Mouse (Mus musculus): Measurements from ENCODE around the gene Ube2m. TPM values are rescaled to one million over a fixed set of nuclear protein-coding genes. Genes with fewer than 3 reads are reported as not detected.

Ube2m gene
- polyA plus RNA-seq, 1 experiment from 2014 or later: 90.9 TPM

GRCm38 (mm10) chr7:12995862-12996261 lies 42.2 kb downstream of the Ube2m start:
- Histone ChIP-seq H3K27me3 (ENCODE audit: control insufficient read depth, insufficient read depth, low read length) (no peaks in the 10 kb centered on the region), H3K9me3 (ENCODE audit: control insufficient read depth, low read length) (no peaks in the 10 kb centered on the region), H3K4me1 (replicated peaks; ENCODE audit: control insufficient read depth, insufficient read depth) (no peaks in the 10 kb centered on the region), H3K4me2 (replicated peaks; ENCODE audit: low read depth) (no peak overlapping the region), H3K27ac (replicated peaks) (no peak overlapping the region), H3K4me3 (ENCODE audit: low read depth, low read length) (no peak overlapping the region), H3K36me3 (ENCODE audit: control insufficient read depth, insufficient read depth, low read length) (no peaks in the 10 kb centered on the region), H3K9ac (ENCODE audit: low read length) (no peak overlapping the region)
- ATAC-seq (ENCODE audit: low FRiP score, low TSS enrichment) (no peak), DNase-seq (ENCODE audit: low spot score) (no peak)
- TF ChIP-seq CTCF (IDR thresholded peaks at IDR 0.05; ENCODE audit: low read depth) (no peak), EP300 (optimal IDR thresholded peaks at IDR 0.05) (no peak)

GRCm38 (mm10) chr7:12993148-12993547 lies 44.9 kb downstream of the Ube2m start:
- Histone ChIP-seq H3K9ac (ENCODE audit: low read length) (no peak overlapping the region), H3K36me3 (ENCODE audit: control insufficient read depth, insufficient read depth, low read length) (no peaks in the 10 kb centered on the region), H3K27me3 (ENCODE audit: control insufficient read depth, insufficient read depth, low read length) (no peaks in the 10 kb centered on the region), H3K27ac (replicated peaks) (no peak overlapping the region), H3K4me3 (ENCODE audit: low read depth, low read length) (no peak overlapping the region), H3K4me2 (replicated peaks; ENCODE audit: low read depth) (no peak overlapping the region), H3K4me1 (replicated peaks; ENCODE audit: control insufficient read depth, insufficient read depth) (no peaks in the 10 kb centered on the region), H3K9me3 (ENCODE audit: control insufficient read depth, low read length) (no peaks in the 10 kb centered on the region)
- DNase-seq (ENCODE audit: low spot score): no peak
- 86% methylated on average over 10 of the region's 10 CpGs for WGBS
- no peak for ATAC-seq (ENCODE audit: low FRiP score, low TSS enrichment)
- TF ChIP-seq CTCF (IDR thresholded peaks at IDR 0.05; ENCODE audit: low read depth) (no peak), EP300 (optimal IDR thresholded peaks at IDR 0.05) (no peak)

- TF ChIP-seq EP300 (optimal IDR thresholded peaks at IDR 0.05): no peak
- peak; percentile 65 for TF ChIP-seq CTCF (IDR thresholded peaks at IDR 0.05; ENCODE audit: low read depth)
- Histone ChIP-seq H3K4me3 (ENCODE audit: low read depth, low read length) (no peak overlapping the region), H3K27ac (replicated peaks) (no peak overlapping the region), H3K4me1 (replicated peaks; ENCODE audit: control insufficient read depth, insufficient read depth) (no peaks in the 10 kb centered on the region), H3K4me2 (replicated peaks; ENCODE audit: low read depth) (no peak overlapping the region), H3K27me3 (ENCODE audit: control insufficient read depth, insufficient read depth, low read length) (no peaks in the 10 kb centered on the region), H3K9ac (ENCODE audit: low read length) (no peak overlapping the region), H3K9me3 (ENCODE audit: control insufficient read depth, low read length) (no peaks in the 10 kb centered on the region), H3K36me3 (ENCODE audit: control insufficient read depth, insufficient read depth, low read length) (no peaks in the 10 kb centered on the region)
- WGBS: 4% methylated on average over 3 of the region's 3 CpGs
- DNase-seq (ENCODE audit: low spot score) (no peak), ATAC-seq (ENCODE audit: low FRiP score, low TSS enrichment) (no peak)
Measured at GRCm38 (mm10) chr7:12992222-12992621, 45.9 kb downstream of the Ube2m start.

- H3K4me1 ChIP-seq (replicated peaks; ENCODE audit: control insufficient read depth, insufficient read depth): no peaks in the 10 kb centered on the region
- H3K9me3 ChIP-seq (ENCODE audit: control insufficient read depth, low read length): no peaks in the 10 kb centered on the region
- no peak overlapping the region for H3K9ac ChIP-seq (ENCODE audit: low read length)
- no peaks in the 10 kb centered on the region for H3K27me3 ChIP-seq (ENCODE audit: control insufficient read depth, insufficient read depth, low read length)
- DNase-seq (ENCODE audit: low spot score): no peak
- no peak for ATAC-seq (ENCODE audit: low FRiP score, low TSS enrichment)
- no peak overlapping the region for H3K27ac ChIP-seq (replicated peaks)
- 74% methylated on average over 8 of the region's 8 CpGs for WGBS
- no peak overlapping the region for H3K4me3 ChIP-seq (ENCODE audit: low read depth, low read length)
- H3K4me2 ChIP-seq (replicated peaks; ENCODE audit: low read depth): no peak overlapping the region
- TF ChIP-seq CTCF (IDR thresholded peaks at IDR 0.05; ENCODE audit: low read depth) (no peak), EP300 (optimal IDR thresholded peaks at IDR 0.05) (no peak)
- H3K36me3 ChIP-seq (ENCODE audit: control insufficient read depth, insufficient read depth, low read length): no peaks in the 10 kb centered on the region
Measured at GRCm38 (mm10) chr7:12987409-12988189, 50.5 kb downstream of the Ube2m start.

GRCm38 (mm10) chr7:12986906-12987305 lies 51.2 kb downstream of the Ube2m start:
- DNase-seq (ENCODE audit: low spot score): no peak
- Histone ChIP-seq H3K36me3 (ENCODE audit: control insufficient read depth, insufficient read depth, low read length) (no peaks in the 10 kb centered on the region), H3K9ac (ENCODE audit: low read length) (no peak overlapping the region), H3K27me3 (ENCODE audit: control insufficient read depth, insufficient read depth, low read length) (no peaks in the 10 kb centered on the region), H3K4me1 (replicated peaks; ENCODE audit: control insufficient read depth, insufficient read depth) (no peaks in the 10 kb centered on the region), H3K9me3 (ENCODE audit: control insufficient read depth, low read length) (no peaks in the 10 kb centered on the region), H3K4me3 (ENCODE audit: low read depth, low read length) (no peak overlapping the region), H3K27ac (replicated peaks) (no peak overlapping the region), H3K4me2 (replicated peaks; ENCODE audit: low read depth) (no peak overlapping the region)
- WGBS: 79% methylated on average over 8 of the region's 8 CpGs
- no peak for TF ChIP-seq CTCF (IDR thresholded peaks at IDR 0.05; ENCODE audit: low read depth)
- no peak for TF ChIP-seq EP300 (optimal IDR thresholded peaks at IDR 0.05)
- ATAC-seq (ENCODE audit: low FRiP score, low TSS enrichment): no peak

GRCm38 (mm10) chr7:12985724-12986123 lies 52.4 kb downstream of the Ube2m start:
- Histone ChIP-seq H3K4me3 (ENCODE audit: low read depth, low read length) (no peak overlapping the region), H3K4me2 (replicated peaks; ENCODE audit: low read depth) (no peak overlapping the region), H3K9me3 (ENCODE audit: control insufficient read depth, low read length) (no peaks in the 10 kb centered on the region), H3K36me3 (ENCODE audit: control insufficient read depth, insufficient read depth, low read length) (no peaks in the 10 kb centered on the region), H3K4me1 (replicated peaks; ENCODE audit: control insufficient read depth, insufficient read depth) (no peaks in the 10 kb centered on the region), H3K27ac (replicated peaks) (no peak overlapping the region), H3K9ac (ENCODE audit: low read length) (no peak overlapping the region), H3K27me3 (ENCODE audit: control insufficient read depth, insufficient read depth, low read length) (no peaks in the 10 kb centered on the region)
- TF ChIP-seq EP300 (optimal IDR thresholded peaks at IDR 0.05): no peak
- no peak for TF ChIP-seq CTCF (IDR thresholded peaks at IDR 0.05; ENCODE audit: low read depth)
- DNase-seq (ENCODE audit: low spot score) (no peak), ATAC-seq (ENCODE audit: low FRiP score, low TSS enrichment) (no peak)
- 77% methylated on average over 1 of the region's 1 CpGs for WGBS

Other genes starting within 250 kb of the Ube2m start
- 1.3 and 1.7 TPM in 2 replicates for gene Zscan18, start 234.6 kb downstream of the Ube2m start, polyA plus RNA-seq (2015; fragmentation: Nextera tagmentation; extraction: Ambion mirVana)
- 5.9 and 6.4 TPM in 2 replicates for gene Zfp329, start 219.4 kb downstream of the Ube2m start, polyA plus RNA-seq (2015; fragmentation: Nextera tagmentation; extraction: Ambion mirVana)
- 15.9 and 16.9 TPM in 2 replicates for gene Zfp110, start 203.5 kb downstream of the Ube2m start, polyA plus RNA-seq (2015; fragmentation: Nextera tagmentation; extraction: Ambion mirVana)
- gene Zfp128, start 157.1 kb downstream of the Ube2m start, polyA plus RNA-seq (2015; fragmentation: Nextera tagmentation; extraction: Ambion mirVana): 1.5 and 1.6 TPM in 2 replicates
- gene Zscan22, start 140.5 kb downstream of the Ube2m start, polyA plus RNA-seq (2015; fragmentation: Nextera tagmentation; extraction: Ambion mirVana): 5.1 and 5.8 TPM in 2 replicates
- 784 and 821 TPM in 2 replicates for gene Rps5, start 116.0 kb downstream of the Ube2m start, polyA plus RNA-seq (2015; fragmentation: Nextera tagmentation; extraction: Ambion mirVana)
- 30.7 and 33.6 TPM in 2 replicates for gene Rnf225, start 110.9 kb downstream of the Ube2m start, polyA plus RNA-seq (2015; fragmentation: Nextera tagmentation; extraction: Ambion mirVana)
- 4.4 and 4.6 TPM in 2 replicates for gene Zfp324, start 72.4 kb downstream of the Ube2m start, polyA plus RNA-seq (2015; fragmentation: Nextera tagmentation; extraction: Ambion mirVana)
- gene Zfp446, start 60.4 kb downstream of the Ube2m start, polyA plus RNA-seq (2015; fragmentation: Nextera tagmentation; extraction: Ambion mirVana): 2.1 and 2.5 TPM in 2 replicates
- gene Slc27a5, start 40.1 kb downstream of the Ube2m start, polyA plus RNA-seq (2015; fragmentation: Nextera tagmentation; extraction: Ambion mirVana): 0.13 and 0.25 TPM in 2 replicates
- 93.7 and 105 TPM in 2 replicates for gene Trim28, start 39.2 kb downstream of the Ube2m start, polyA plus RNA-seq (2015; fragmentation: Nextera tagmentation; extraction: Ambion mirVana)
- 8.5 and 9.5 TPM in 2 replicates for gene Zbtb45, start 28.2 kb downstream of the Ube2m start, polyA plus RNA-seq (2015; fragmentation: Nextera tagmentation; extraction: Ambion mirVana)
- gene Chmp2a, start 3.5 kb downstream of the Ube2m start, polyA plus RNA-seq (2015; fragmentation: Nextera tagmentation; extraction: Ambion mirVana): 271 and 287 TPM in 2 replicates
- 0.93 and 1.3 TPM in 2 replicates for gene Mzf1, start 16.5 kb upstream of the Ube2m start, polyA plus RNA-seq (2015; fragmentation: Nextera tagmentation; extraction: Ambion mirVana)
- gene Vmn1r85, start 56.9 kb upstream of the Ube2m start, polyA plus RNA-seq (2015; fragmentation: Nextera tagmentation; extraction: Ambion mirVana): 0.01 TPM in 1 of 2 replicates, not detected in the other
- not detected in 2 replicates for gene Vmn1r86, start 81.6 kb upstream of the Ube2m start, polyA plus RNA-seq (2015; fragmentation: Nextera tagmentation; extraction: Ambion mirVana)
- 0.04 TPM in 1 of 2 replicates, not detected in the other for gene Vmn1r87, start 101.9 kb upstream of the Ube2m start, polyA plus RNA-seq (2015; fragmentation: Nextera tagmentation; extraction: Ambion mirVana)
- gene Vmn1r88, start 121.3 kb upstream of the Ube2m start, polyA plus RNA-seq (2015; fragmentation: Nextera tagmentation; extraction: Ambion mirVana): 0.02 TPM in 1 of 2 replicates, not detected in the other
- not detected in 2 replicates for gene Vmn1r89, start 174.7 kb upstream of the Ube2m start, polyA plus RNA-seq (2015; fragmentation: Nextera tagmentation; extraction: Ambion mirVana)
- 29.0 and 32.6 TPM in 2 replicates for gene Lig1, start 239.0 kb upstream of the Ube2m start, polyA plus RNA-seq (2015; fragmentation: Nextera tagmentation; extraction: Ambion mirVana)
- 2.1 and 2.9 TPM in 2 replicates for gene Zswim9, start 240.4 kb upstream of the Ube2m start, polyA plus RNA-seq (2015; fragmentation: Nextera tagmentation; extraction: Ambion mirVana)